Mouse (Mus musculus) kidney, embryonic 14.5 days (tissue): ENCODE data around the gene Trpc5. TPM values are rescaled to one million over a fixed set of nuclear protein-coding genes. Genes with fewer than 3 reads are reported as not detected.

Experiments
- ATAC-seq: fragments of 200-750 bp; cut with Nextera tagmentation; 2 replicates; pipeline ENCODE4 v1.8.0; 2017; ENCODE audit warnings: moderate number of reproducible peaks, mild to moderate bottlenecking, moderate TSS enrichment, moderate library complexity; ENCODE audit not compliant: low FRiP score, low TSS enrichment
- H3K27ac ChIP-seq: fragments of 300-500 bp; sonication (generic); 2 replicates; pipeline ENCODE4 v1.5.1; 2014; ENCODE audit warnings: low read depth, mild to moderate bottlenecking, low read length, moderate library complexity, mixed read lengths
- H3K27me3 ChIP-seq: fragments of 300-500 bp; sonication (generic); 2 replicates; pipeline ENCODE4 v1.6.1; 2014; ENCODE audit warnings: mild to moderate bottlenecking, low read length; ENCODE audit not compliant: control insufficient read depth, insufficient read depth
- H3K36me3 ChIP-seq: fragments of 300-500 bp; sonication (generic); 2 replicates; pipeline ENCODE4 v1.6.1; 2014; ENCODE audit warnings: low read length, mixed read lengths; ENCODE audit not compliant: control insufficient read depth, insufficient read depth
- H3K4me1 ChIP-seq: fragments of 300-500 bp; sonication (generic); 2 replicates; pipeline ENCODE4 v1.6.1; 2014; ENCODE audit warnings: low read length, mixed read lengths; ENCODE audit not compliant: control insufficient read depth, insufficient read depth
- H3K4me2 ChIP-seq: fragments of 300-500 bp; sonication (generic); replicated peaks from 2 replicates; pipeline ENCODE4 v1.6.1; 2014; ENCODE audit warnings: low read depth, mild to moderate bottlenecking, low read length
- H3K4me3 ChIP-seq: fragments of 300-500 bp; sonication (generic); 2 replicates; pipeline ENCODE4 v1.5.1; 2014; ENCODE audit warnings: mild to moderate bottlenecking, low read length
- H3K9ac ChIP-seq: fragments of 300-500 bp; sonication (generic); 2 replicates; pipeline ENCODE4 v1.6.1; 2014; ENCODE audit warnings: low read depth, mild to moderate bottlenecking, low read length, moderate library complexity
- H3K9me3 ChIP-seq: fragments of 300-500 bp; sonication (generic); 2 replicates; pipeline ENCODE4 v1.6.1; 2016; ENCODE audit warnings: low read length; ENCODE audit not compliant: control insufficient read depth
- WGBS: fragments of 180-500 bp; shearing (Covaris S2); extraction: QIAGEN DNeasy Blood & Tissue Kit; methylation state at CpG from one replicate; pipeline ENCODE4 v1.1.7; 2014; 5-methylcytosine and 5-hydroxymethylcytosine counted together
- polyA plus RNA-seq: library from polyadenylated mRNA; unstranded; fragments of >200 nt; fragmentation: Nextera tagmentation; extraction: Ambion mirVana; gene quantifications from 2 replicates; pipeline ENCODE4 v1.2.1, GENCODE M21; 2014

Gene Trpc5
- polyA plus RNA-seq, 1 experiment from 2014 or later: 0.07 TPM

DNA sequence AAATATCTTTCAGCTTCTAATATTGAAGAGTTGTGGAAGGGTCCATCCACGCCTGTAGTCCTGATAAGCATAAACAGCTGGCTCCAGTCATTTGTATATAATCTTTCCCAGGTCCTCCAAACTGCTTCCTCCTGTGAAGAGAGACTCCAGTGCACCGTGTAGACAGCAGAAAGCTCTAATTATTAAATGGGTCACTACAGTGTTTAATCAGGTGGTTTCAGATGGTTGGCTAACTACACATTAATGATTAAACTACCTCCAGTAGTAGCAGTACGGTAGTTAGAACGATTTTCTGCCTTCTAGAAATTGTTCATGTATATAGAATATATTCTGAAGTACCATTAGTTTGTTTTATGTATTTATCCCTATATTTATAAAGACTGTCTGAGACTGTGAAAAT lies 75.2 kb downstream of the Trpc5 start:
- ATAC-seq: no peak
- WGBS: 57% methylated on average over 4 of the region's 4 CpGs
- H3K4me3 ChIP-seq: no peak overlapping the region
- H3K4me2 ChIP-seq: no peak overlapping the region
- no peak overlapping the region for H3K9ac ChIP-seq
- no peaks in the 10 kb centered on the region for H3K36me3 ChIP-seq
- H3K27ac ChIP-seq: no peak overlapping the region
- H3K9me3 ChIP-seq: no peaks in the 10 kb centered on the region
- no peaks in the 10 kb centered on the region for H3K4me1 ChIP-seq
- no peaks in the 10 kb centered on the region for H3K27me3 ChIP-seq

DNA sequence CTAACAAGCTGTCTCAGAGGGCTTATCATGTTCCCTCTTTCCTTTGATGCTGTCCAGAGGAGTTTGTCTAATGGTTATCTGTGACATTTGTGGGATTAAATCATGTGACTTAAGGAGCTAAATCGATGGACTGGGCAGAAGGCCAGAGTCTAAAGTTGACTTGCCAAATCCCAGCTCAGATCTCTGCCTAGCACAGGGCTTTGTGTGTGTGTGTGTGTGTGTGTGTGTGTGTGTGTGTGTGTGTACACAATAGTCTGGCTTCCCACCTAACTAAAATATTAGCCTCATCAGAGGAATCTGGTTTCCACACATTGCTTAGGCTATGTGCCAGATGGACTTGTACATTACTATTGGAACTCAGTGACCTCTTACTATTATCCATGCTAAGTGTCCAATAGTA lies 151.5 kb downstream of the Trpc5 start:
- Histone ChIP-seq H3K4me2 (no peak overlapping the region), H3K27ac (no peak overlapping the region), H3K27me3 (no peaks in the 10 kb centered on the region), H3K9ac (no peak overlapping the region), H3K4me3 (no peak overlapping the region), H3K9me3 (no peaks in the 10 kb centered on the region), H3K36me3 (no peaks in the 10 kb centered on the region), H3K4me1 (no peaks in the 10 kb centered on the region)
- ATAC-seq: no peak
- WGBS: 47% methylated on average over 1 of the region's 1 CpGs

DNA sequence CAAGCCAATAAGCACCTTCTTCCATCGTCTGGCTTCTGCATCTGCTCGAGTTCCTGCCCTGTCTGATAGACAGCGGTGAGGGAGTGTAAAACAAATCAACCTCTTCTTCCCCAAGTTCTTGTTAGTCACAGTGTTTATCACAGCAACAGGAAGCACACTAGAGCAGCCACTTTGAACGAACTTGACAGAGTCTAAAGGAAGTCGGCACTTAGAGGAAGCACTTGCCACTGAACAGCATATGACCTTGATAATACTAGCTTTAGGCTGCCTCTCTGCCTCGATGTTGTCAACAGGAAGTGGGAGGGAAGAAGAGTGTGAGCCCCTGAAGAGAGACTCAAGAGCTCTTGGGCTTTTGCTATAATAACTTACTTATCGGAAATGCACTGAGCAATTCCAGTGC lies 161.9 kb downstream of the Trpc5 start:
- no peak overlapping the region for H3K27ac ChIP-seq
- H3K4me3 ChIP-seq: no peak overlapping the region
- no peak overlapping the region for H3K9ac ChIP-seq
- ATAC-seq: no peak
- no peaks in the 10 kb centered on the region for H3K4me1 ChIP-seq
- no peaks in the 10 kb centered on the region for H3K27me3 ChIP-seq
- WGBS: 69% methylated on average over 7 of the region's 7 CpGs
- no peaks in the 10 kb centered on the region for H3K9me3 ChIP-seq
- no peaks in the 10 kb centered on the region for H3K36me3 ChIP-seq
- H3K4me2 ChIP-seq: no peak overlapping the region

DNA sequence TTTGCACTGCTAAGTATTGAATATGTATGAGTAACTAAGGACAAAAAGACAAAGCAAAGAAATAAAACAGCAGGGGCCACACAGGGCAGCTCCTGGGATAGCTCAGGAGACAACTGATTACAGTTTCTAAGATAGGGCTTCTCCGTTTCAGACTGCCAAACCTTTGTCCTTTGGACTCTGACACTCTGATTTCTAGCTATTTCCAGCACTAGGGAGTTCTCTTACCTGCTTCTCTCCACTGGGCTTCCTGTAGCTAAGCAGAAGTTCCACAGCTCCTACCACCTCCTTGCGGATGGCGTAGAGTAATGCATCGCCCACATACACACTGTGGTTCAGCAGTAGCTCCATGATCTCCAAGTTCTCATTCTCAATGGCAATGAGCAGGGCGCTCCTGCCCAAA lies 164.7 kb downstream of the Trpc5 start:
- Histone ChIP-seq H3K36me3 (no peaks in the 10 kb centered on the region), H3K9ac (no peak overlapping the region), H3K27me3 (no peaks in the 10 kb centered on the region), H3K4me2 (no peak overlapping the region), H3K4me3 (no peak overlapping the region), H3K27ac (no peak overlapping the region), H3K9me3 (no peaks in the 10 kb centered on the region), H3K4me1 (no peaks in the 10 kb centered on the region)
- 86% methylated on average over 5 of the region's 5 CpGs for WGBS
- no peak for ATAC-seq

DNA sequence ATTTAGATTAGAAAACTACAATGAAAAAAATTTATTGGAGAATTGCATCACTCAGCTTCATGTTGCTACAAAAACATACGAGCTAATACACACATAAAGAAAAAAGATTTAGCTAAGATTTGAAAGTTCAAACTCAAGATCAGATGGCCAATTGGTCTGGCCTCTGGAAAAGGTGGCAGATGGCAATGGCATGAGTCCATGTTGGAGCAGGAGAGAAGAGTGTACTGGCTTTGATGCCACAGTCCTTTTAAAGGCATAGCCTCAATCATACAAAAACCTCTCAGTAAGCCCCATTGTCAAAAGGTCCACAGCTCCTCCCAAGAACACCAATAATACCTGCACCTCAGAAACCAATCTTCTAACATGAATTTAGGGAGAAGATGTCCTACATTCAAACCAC lies 196.6 kb downstream of the Trpc5 start:
- WGBS: 72% methylated on average over 1 of the region's 1 CpGs
- Histone ChIP-seq H3K9ac (no peak overlapping the region), H3K4me3 (no peak overlapping the region), H3K27ac (no peak overlapping the region), H3K4me1 (no peaks in the 10 kb centered on the region), H3K27me3 (no peaks in the 10 kb centered on the region), H3K36me3 (no peaks in the 10 kb centered on the region), H3K9me3 (no peaks in the 10 kb centered on the region), H3K4me2 (no peak overlapping the region)
- ATAC-seq: no peak

DNA sequence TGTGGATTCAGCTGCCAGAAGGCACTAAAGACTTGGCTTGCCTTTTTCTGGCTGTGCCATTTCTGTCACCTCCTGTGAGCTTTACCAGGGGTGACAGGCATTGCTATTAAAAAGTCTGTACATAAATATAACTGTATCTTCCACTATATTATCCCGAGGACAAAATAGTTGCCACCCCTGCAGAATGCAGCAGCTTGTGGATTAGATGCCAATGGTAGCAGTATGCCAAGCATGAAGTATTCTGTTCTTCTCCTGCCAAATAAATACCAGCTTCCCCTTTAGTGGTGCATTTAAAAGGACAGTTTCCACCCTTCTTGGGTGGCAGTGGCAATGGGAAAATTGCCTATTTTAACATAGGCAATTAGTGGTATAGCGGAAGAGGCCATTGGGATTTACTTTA lies 223.6 kb downstream of the Trpc5 start:
- H3K4me3 ChIP-seq: no peak overlapping the region
- no peak for ATAC-seq
- no peaks in the 10 kb centered on the region for H3K27me3 ChIP-seq
- H3K9me3 ChIP-seq: no peaks in the 10 kb centered on the region
- H3K4me1 ChIP-seq: no peaks in the 10 kb centered on the region
- H3K36me3 ChIP-seq: no peaks in the 10 kb centered on the region
- WGBS: 96% methylated on average over 2 of the region's 2 CpGs
- H3K27ac ChIP-seq: no peak overlapping the region
- H3K9ac ChIP-seq: no peak overlapping the region
- H3K4me2 ChIP-seq: no peak overlapping the region

DNA sequence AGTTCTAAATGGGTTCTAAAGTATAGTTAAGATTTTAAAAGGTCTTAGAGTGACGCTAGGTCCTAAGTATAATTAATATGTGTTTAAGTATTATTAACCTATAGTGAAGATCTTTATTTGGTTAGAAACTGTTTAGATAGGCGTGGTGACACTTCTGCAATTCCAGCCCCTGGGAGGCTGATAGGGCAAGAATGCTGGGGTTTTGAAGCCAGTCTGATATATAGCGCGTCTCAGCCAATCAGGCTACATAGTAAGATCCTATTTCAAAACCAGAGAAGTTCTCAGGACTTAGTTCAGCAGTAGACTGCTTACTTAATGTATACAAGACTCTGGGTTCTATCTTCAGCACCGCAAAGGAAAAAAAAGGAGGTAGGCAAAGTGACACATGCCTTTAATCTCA lies 231.7 kb downstream of the Trpc5 start, which contains the start of gene Trpc5os:
Gene Trpc5os (plus strand): TSS at position 301 of the 400 bp plus-strand sequence.
- H3K9ac ChIP-seq: no peak within 1 kb of the TSS
- ATAC-seq: no peak
- H3K36me3 ChIP-seq: no peaks in the 10 kb centered on the region
- H3K4me3 ChIP-seq: no peak within 1 kb of the TSS
- WGBS: 89% methylated on average over 5 of the region's 5 CpGs
- H3K27me3 ChIP-seq: no peaks in the 10 kb centered on the region; the same call in 1 of the 2 replicates
- no peak within 1 kb of the TSS for H3K4me2 ChIP-seq
- no peaks in the 10 kb centered on the region for H3K9me3 ChIP-seq
- H3K27ac ChIP-seq: no peak within 1 kb of the TSS
- no peaks in the 10 kb centered on the region for H3K4me1 ChIP-seq

DNA sequence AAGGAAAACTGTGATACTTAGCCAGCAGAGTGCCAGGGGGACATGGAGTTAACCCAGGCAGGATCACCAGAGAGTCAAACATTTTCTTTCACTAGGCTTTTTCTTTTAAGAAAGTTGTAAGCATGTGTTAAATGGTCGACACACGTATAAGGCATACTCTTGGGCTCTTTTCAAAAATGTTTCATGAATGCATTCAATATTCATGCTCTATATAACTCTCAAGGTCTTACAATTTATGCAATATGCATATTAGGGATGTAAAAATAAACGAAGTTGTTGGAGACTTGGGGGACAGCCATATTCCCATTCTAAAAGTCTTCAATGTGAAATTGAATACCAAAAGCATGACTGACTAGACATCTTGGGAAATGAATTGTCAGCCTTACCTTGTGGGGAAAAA lies 264.1 kb downstream of the Trpc5 start:
- WGBS: 80% methylated on average over 3 of the region's 3 CpGs

DNA sequence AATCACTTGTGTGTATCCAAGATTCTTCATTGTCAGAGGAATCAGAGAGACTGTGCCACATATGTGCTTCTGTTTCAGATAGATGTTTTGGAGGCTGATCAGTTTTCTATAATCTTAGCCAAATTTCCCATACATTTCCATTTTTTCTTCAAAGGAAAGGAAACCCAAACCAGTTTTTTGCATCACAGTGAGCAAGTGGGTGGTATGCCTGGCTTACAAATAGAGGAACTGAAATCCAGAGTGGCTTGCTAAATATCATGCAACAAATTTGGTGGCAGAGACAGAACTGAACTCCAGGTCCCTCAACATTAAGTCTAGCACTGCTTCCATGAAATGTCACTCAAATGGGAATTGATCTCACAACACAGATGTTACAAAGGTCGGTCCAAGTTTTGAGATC lies 266.9 kb downstream of the Trpc5 start:
- WGBS: 94% methylated on average over 1 of the region's 1 CpGs

More for the DNA sequence above, 264.1 kb downstream of the Trpc5 start:
- H3K27ac ChIP-seq: no peak overlapping the region
- H3K9ac ChIP-seq: no peak overlapping the region
- no peaks in the 10 kb centered on the region; the same call in 1 of the 2 replicates for H3K27me3 ChIP-seq
- H3K4me2 ChIP-seq: no peak overlapping the region
- no peak overlapping the region for H3K4me3 ChIP-seq
- H3K9me3 ChIP-seq: no peaks in the 10 kb centered on the region
- ATAC-seq: no peak
- no peaks in the 10 kb centered on the region for H3K4me1 ChIP-seq
- no peaks in the 10 kb centered on the region for H3K36me3 ChIP-seq

More for the DNA sequence above, 266.9 kb downstream of the Trpc5 start:
- no peaks in the 10 kb centered on the region for H3K4me1 ChIP-seq
- no peaks in the 10 kb centered on the region; the same call in 1 of the 2 replicates for H3K27me3 ChIP-seq
- no peak overlapping the region for H3K9ac ChIP-seq
- H3K4me3 ChIP-seq: no peak overlapping the region
- no peaks in the 10 kb centered on the region for H3K9me3 ChIP-seq
- H3K4me2 ChIP-seq: no peak overlapping the region
- no peak overlapping the region for H3K27ac ChIP-seq
- no peak for ATAC-seq
- H3K36me3 ChIP-seq: no peaks in the 10 kb centered on the region
